ENCODE assay signal across 8 mouse cellular contexts in genomic region chr6:146339779-146340178, GRCm38 (mm10).
DNase-seq lines count a peak whose midpoint lies in the region; ATAC-seq and TF ChIP-seq lines count a peak whose summit lies in the region.

No protein-coding gene starts in this region.

- peak; percentile 61 for TF ChIP-seq CTCF in midbrain, postnatal 0 days (IDR thresholded peaks at IDR 0.05)

- no peaks in the 10 kb centered on the region for H3K36me3 ChIP-seq in midbrain, postnatal 0 days (ENCODE audit: insufficient read depth, low read length)

- WGBS in midbrain, postnatal 0 days, result 77% methylated on average over 10 of the region's 10 CpGs

- no peaks in the 10 kb centered on the region for H3K9me3 ChIP-seq in midbrain, postnatal 0 days (ENCODE audit: low read length)

- DNase-seq in heart, adult 8-10 months (ENCODE audit: low spot score), result peak; percentile 23
- no peak for DNase-seq in heart, postnatal 25 days (ENCODE audit: low spot score)
- peak; percentile 70 for DNase-seq in A20 (ENCODE audit: low read depth, low spot score)
- peak; percentile 87 for DNase-seq in adrenal gland, postnatal 10 days
- DNase-seq in embryo, embryonic 10.5 days (ENCODE audit: low spot score), result peak; percentile 75
- DNase-seq in kidney, postnatal 25 days, result peak; percentile 65 to 68
- DNase-seq in midbrain, postnatal 0 days (ENCODE audit: low spot score), result peak; percentile 62
- DNase-seq in thymus, postnatal 25 days, result peak; percentile 37

- intact Hi-C loops in heart, postnatal 25 days (cut with DNase I), result loop anchor here (5.0 kb wide), 1 partner anchor 512 kb away; no protein-coding TSS in a partner anchor

- no peak overlapping the region for H3K27ac ChIP-seq in midbrain, postnatal 0 days (ENCODE audit: low read depth, low read length)

- H3K4me1 ChIP-seq in midbrain, postnatal 0 days (ENCODE audit: insufficient read depth, low read length), result peaks cover 13% of the 10 kb centered on the region; the same call in 1 of the 2 replicates

- H3K4me2 ChIP-seq in midbrain, postnatal 0 days (ENCODE audit: low read depth, low read length, poor library complexity, severe bottlenecking), result no peak overlapping the region

- no peak for ATAC-seq in midbrain, postnatal 0 days (ENCODE audit: low FRiP score)

- H3K4me3 ChIP-seq in midbrain, postnatal 0 days (ENCODE audit: low read depth, low read length), result no peak overlapping the region

- no peak overlapping the region for H3K9ac ChIP-seq in midbrain, postnatal 0 days (replicated peaks; ENCODE audit: low read length, poor library complexity, severe bottlenecking)

- no peaks in the 10 kb centered on the region for H3K27me3 ChIP-seq in midbrain, postnatal 0 days (ENCODE audit: insufficient read depth, low read length)
